Mouse (Mus musculus): ENCODE data around the gene Spaca4.

The Spaca4 gene

DNA sequence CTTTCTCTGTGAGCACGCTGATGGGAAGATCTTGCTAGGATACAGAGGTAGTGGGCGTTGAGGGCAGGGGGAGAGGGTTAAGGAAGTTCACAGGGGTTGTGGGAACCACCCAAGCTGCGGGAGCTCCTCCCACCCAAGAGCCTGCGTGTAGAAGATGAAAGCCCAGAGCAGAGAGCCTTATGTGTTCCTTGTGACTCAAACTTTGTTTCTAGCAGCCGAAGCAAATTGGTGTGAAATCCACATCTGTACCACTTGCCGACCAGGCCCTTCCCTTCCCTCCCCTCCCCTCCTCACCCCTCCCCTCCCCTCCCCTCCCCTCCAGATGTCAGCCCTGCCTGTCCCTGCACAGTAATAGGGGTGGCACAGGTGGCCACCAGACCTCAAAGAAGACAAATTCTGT, 30.5 kb downstream of the Spaca4 start:
- DNase-seq = no peak

DNA sequence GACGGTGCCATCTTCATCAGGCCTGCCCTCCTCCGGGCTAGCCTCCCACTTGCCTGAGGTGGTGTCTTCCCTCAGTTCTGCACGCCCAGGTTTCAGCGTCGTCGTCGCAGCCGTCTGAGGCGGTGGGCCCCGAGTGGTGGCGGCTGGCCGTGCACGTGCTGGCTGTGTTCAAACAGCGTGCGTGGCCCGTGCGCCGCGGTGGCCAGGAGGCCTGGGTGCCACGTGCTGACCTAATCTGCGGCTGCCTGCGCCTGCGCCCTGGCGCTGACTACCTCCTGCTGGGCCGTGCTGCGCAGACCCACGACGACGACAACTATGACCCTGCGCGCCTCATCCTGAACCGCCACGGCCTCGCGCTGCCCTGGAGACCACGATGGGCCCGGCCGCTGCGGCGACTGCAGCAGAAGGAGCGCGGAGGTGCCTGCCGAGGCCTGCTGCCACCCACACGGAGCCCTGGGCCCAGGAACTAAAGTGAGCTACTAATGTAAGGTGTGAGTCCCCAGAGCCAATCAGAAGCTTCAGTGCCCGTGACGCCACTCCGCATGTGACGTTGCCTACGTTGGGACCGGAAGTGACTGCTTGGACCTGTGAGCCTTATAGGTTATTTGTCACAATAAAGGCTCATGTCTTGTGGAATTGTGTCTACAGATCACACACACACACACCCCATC, 31.6 kb downstream of the Spaca4 start, which contains the start of gene Sec1:
Gene Sec1 (minus strand): TSS at position 482 of the 671 bp plus-strand sequence.
- DNase-seq = no peak

DNA sequence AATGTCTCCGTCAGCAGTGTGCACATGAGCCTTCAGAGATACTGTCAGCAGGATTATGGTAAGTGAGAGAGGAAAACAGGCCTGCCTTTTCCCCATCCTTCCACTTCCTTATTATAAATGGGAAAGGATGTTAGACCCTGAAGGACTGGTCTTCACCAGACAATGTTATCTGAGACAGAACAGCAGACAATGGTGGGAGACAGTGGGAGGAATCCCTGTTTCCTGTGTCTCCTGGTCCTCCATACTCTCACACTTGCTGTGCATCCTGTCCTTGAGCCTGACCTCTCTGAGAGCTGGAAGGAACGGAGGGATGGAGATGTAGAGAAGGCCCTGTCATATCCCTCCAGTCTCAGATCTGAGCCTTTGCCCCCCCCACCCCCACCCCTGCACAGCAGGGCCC, 33.2 kb downstream of the Spaca4 start:
- DNase-seq = no peak

DNA sequence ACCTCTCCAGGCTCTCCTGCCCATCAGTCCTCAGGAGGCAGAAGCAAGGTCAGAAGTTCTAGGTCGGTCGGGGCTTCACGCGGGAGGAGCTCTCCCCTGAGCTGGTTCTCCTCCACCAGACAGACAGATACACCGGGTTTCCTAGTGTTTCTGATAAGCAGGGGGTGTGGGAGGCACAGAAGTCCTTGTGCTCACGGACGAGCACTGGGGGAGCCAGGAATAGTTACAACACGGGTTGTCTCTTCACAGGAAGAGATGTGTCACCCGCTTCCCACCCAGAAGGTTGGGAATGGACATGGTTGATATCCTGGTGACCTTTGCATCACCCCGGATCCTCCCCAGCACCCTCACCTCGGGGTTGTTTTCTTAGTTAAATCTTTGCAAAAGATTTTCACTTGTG, 35.8 kb downstream of the Spaca4 start:
- DNase-seq = no peak

DNA sequence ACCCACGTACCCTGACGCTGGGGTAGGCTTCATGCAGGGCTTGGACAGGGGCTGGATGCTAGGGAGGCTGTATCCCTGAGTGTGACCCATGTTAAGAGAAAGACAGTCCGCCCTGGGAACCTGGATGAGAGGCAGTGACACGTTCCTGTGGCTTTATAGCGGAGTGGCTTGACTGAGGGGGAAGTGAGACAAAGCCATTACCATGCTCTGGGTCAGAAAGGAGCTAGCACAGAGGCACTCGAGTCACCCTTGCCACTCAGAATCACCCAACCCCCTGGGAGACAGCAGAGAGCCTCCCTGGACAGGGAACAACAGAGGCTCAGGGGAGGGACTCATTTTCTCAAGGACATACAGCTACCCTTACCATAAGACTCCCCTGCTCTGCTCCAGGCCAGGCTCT, 36.5 kb downstream of the Spaca4 start:
- DNase-seq = no peak

DNA sequence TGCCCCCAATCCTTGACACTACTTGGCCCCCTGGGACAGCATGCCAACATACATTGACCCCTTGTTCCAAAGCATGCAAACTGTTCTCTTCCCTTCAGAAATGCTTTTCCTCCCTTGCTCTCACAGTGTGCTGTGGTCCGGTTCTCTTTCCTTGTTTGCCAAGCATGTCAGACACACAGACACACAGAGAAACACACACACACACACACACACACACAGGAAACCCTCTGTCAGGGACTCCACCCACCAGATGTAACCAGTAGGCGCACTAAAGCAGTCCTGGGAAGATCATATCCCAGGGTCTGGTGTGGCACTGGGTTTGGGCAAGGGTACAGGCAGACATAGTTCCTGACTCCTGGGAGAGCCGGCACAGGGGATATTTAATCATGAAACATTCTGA, 38.8 kb downstream of the Spaca4 start:
- DNase-seq = no peak

DNA sequence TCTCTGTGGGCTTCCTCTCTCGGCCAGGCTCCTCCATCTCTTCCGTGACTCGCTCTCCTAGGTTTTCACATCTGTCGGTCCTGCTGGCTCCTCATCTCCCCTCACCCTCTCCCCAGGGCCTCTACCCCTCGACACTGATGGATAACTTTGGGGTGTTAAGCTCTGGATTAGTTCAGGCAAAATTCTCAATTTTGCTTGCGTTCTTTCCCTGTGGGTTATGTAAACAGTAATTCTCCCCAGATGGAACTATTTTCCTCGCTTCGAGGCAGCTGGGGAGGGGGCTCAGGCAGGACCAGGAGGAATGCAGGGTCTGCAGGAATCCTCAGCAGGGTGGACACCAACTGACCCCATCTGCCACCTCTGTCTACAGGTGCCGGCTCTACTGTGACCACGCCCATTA, 39.8 kb downstream of the Spaca4 start:
- DNase-seq = no peak

DNA sequence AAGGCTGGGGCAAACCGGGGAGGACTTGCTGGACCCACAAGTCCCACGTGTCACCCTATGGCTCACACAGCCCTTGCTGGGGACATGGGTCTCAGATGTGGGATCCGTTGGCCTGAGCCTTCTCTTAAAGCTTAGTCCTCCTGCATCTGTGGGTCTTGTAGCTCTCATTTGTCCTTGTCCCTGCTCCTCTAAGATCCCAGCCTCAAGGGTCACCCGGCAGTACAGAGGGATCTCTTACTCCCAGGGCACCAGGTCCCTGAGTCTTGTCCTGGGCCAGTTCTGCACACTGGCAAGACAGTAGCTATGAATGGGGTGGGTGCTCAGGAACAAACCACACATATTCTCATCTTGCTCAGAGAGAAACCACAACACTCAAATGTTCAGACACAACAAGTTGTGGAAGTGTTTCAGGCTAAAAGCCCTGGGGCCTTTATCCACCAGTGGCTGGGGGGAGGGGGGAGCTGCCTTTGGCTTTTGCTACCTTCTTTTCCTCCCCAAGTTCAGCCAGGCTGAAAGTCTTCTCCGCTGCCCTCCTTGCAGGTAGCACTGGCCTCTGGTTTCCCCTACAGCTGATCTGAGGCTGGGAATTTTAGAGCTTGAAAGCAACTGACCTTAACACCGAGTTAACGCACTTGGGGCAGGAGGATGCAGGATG, 42.1 kb downstream of the Spaca4 start, which contains the start of gene Ntn5:
Gene Ntn5 (plus strand): TSS at position 627 of the 655 bp plus-strand sequence.
- no peak for DNase-seq

DNA sequence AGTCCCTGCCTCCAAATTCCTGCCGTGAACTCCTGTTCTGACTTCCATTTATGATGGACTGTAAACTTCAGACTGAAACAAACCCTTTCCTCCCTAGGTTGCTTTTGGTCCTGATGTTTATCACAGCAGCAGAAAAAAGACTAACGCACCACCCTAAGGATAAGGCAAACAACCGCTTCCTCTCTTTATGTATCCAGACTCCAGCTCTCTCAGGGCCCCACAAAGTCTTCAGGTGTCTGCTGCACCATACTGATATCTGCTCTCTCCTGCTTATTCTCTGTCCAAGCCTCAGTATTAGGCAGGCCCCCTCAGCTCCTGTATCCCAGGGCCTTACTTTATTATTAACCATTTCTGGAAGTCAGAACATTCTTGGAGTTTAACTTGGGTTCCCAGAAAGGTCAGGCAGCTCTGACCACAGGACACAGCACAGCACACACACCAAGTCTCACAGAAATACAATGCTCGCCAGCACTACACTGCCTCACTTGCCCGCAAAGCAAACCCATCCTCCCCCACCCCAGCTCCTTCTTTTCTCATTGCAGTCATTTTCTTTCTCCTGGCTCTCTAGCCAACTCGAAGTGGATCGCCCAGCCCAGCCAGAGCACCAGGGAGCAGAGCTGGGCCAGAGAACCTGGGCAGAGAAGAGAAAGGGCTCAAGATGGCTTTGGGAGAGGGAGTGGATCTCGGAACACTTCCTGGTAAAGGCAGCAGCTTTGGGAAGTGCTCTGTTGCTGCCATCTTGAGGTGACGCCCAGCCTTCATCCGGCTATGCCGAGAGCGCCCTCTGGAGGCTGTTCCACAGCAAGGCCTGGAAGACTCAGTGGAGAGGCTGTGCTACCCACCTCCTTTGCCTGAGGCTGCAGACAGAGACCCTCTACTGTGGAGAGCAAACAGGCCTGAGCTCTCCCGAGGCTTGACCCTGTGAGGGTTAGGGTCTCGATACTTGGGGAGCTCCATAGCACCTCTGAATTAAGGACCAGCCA, 43.2 kb downstream of the Spaca4 start:
- peak; percentile 85 for DNase-seq

DNA sequence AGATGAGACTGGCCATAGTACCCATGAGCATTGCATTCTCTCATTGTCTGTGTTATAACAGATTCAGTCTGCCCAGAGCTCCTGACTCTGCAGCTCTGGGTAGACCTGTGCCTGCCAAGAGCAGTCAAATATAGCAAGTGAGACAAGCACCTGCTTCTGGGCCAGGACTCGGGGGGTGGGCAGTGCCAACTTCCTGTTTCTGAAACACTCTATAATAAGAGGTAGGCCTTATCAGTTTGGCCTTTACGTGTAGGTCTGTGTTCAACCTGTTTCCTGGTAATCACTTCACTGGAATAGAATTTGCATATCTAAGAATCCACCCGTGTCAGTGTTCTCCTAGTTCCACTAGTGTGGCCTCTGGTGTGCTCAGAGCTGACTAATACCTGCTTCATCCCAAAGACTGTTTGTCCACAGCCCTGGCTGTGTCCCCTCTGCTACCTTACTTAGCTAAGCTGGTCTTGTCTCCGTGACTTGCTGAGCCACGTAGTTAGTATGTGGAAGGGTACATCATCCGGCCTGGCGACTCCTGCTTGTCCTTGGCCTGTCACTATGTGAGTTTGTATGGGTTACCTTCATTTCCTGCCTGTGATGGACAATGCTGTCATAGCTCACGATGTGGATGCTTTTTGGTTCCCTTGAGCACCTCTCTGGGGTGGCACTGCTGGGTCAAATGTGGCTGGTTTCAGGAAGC, 44.4 kb downstream of the Spaca4 start:
- DNase-seq = no peak

DNA sequence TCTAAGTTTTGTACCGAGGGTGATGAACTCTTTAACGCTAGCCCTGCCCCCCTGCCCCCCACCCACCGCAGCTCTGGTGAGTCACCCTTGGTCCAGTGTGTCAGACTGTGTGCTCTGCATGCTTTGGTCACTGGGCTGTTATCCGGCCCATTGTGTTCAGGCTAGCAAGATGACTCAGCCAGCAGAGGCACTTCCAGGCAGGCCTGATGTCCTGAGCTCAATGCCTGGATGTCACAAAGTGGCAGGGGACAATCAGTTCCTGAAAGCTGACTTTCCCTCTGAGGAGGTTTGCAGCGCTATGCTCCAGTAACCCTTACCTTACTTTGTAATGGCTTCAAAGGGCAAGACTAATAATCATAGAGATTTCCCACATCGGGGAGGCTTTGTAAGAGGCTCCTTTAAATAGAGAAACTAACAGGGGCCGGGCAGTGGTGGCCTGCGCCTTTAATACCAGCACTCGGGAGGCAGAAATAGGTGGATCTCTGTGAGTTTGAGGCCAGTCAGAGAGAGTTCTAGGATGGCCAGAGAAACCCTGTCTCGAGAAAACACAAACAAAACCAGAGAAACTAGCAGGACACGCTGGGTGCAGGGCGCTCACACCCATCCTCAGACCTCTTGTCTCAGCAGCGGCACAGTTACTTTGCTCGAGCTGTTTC, 45.5 kb downstream of the Spaca4 start:
- no peak for DNase-seq

DNA sequence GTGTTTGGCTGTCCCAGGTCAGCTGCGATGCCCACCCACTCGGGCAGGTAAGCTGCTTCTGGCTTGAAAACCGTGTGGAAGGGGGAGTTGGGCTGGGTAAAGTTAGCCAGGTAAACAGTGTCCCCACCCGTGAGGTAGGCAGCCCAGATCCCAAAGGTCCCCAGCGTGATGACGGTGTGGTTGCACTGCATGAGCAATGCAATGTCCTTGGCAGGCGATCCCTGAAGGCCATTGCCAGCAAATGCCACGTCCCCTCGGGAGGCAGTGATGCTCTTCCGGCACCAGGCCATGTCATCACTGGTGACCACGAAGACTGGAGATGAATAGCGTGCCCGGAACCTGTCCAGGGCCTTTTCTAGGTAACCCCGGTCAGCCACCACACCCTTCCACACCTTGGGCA, 47.1 kb downstream of the Spaca4 start:
- no peak for DNase-seq

DNA sequence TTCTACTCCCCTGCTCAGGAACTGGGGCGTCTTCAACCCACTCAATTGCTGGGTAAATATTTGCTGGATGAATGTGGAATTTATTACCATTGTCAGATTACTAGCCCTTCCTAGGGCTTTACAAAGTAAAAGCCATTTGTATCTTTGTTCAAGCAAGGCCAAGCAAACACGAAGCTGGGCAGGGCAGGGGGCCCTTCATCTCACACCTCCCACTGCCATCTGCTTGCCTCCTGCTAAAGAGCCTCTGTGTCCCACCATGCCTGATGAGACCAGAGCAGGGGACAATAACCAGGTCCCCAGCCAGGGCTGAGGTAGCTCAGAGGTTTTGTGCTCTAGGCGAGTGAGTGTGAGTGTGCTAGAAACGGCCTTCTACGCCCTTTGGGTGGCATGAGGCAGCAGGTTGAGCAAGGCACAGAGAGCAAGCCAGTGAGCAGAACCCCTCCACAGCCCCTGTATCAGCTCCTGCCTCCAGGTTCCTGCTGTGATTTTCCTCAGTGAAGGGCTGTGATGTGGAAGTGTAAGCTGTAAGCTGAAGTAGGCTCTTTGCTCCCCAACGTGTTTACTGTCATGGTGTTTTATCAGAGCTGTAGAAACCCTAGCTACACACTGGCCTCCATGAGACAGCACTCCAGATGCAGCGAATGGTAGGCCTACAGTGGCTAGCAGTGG, 47.9 kb downstream of the Spaca4 start:
- DNase-seq = no peak
